Mouse (Mus musculus): Measurements from ENCODE around the gene Meis3. TPM values are rescaled to one million over a fixed set of nuclear protein-coding genes. Genes with fewer than 3 reads are reported as not detected.

Gene Meis3
- total RNA-seq, 4 experiments from 2014 or later, result 42.6 to 48.9 (median 46.4) TPM

DNA sequence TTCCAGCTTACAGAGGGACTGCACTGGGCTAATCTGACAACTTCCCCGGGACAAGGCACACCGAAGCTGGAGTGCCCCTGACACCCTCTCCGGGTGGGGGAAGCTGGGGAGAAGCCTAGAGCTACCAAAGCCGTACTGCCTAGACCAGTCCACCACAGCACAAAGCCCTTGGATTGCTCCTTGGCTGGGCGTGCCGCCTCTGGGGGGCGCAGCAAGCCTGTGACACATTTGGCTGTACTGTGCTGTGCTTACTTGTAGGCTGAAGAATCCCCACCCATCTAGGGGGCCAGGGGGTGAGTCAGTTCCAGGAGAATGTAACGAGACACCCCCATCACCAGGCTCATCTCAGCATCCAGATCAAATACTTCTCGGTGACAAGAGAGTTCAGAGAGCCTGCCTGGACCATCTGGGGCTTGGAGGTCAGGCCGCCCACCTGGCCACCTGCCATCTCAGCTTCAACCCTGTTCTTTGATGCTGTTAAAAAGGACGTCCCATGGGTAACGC, 36.0 kb downstream of the Meis3 start:
- no peak for DNase-seq (ENCODE audit: low spot score in 2 of 2)

DNA sequence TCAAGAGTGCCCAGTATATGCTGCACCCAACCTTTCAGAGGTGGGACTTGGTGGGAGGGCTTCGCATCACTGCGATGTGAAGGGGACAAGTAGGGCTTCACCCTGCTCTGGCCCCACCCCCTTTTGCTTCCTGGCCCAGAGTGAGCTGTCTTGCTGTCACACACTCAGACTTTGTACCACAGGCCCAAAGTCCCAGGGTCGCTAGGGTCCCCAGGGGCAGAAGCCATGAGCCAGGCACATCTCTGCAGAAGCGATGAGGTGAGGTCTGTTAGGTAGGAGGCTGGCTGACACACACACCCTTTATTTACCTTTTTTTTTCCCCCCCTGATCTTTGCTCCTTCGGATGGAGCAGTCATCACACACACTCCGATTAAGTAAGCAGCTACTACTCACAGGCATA, 38.3 kb downstream of the Meis3 start:
- no peak for DNase-seq (ENCODE audit: low spot score in 2 of 2)

DNA sequence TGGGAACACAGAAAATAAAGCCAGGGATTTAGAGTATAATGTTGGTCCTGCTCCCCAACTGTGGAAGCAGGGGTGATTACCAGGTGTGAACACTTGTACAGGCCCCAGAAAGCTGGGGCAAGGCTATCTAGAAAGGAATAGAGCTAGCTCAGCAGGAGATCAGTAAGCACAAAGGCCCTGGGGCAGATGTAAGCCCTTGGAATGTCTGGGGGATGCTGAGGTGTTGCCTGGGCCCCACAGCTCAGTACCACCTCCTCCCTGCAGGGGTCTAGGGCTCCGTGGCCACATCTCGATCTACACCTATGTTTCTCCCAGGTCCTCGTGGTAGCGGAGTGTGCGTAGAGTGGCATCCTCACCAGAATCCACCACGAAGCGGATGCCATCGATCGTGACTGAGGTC, 39.1 kb downstream of the Meis3 start:
- DNase-seq (ENCODE audit: low spot score in 2 of 2), result no peak

DNA sequence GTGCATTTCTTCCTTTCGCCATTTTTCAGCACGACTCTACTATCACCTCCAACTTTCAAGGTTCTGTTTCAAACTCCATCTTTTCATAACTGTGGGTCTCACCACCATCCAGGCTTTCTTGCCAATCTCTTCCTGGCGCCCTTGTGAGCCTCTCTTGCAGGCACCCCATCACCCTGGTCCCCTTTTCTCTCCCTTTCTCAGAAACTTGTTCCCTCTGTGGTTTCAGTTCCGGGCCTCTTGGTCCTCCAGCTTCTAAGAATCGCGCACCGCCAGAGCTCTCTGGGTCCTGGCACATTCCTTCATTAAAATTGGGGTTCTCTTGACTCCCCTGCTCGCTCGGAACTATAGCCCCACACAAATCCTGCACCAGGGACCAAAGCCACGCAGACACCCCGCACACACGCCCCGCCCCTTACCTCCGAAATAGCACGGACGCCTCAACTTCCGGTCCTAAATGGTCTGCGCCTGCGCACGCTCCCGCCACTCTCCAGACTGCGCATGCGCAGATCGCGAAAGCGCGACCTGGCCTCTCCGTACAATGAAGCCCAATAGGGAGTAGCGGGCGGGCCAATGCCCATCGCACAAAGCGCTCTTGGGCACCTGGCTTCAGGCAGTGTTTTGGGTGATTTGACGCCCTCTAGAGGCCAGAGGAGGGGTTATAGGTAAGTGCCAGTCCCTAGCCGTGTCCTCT, 46.8 kb downstream of the Meis3 start, which contains the start of gene Dhx34:
Gene Dhx34, minus strand, starts transcription at position 456 of the 691 bp plus-strand sequence.
- DNase-seq (ENCODE audit: low spot score in 2 of 2), result peak; percentile 93 to 95

DNA sequence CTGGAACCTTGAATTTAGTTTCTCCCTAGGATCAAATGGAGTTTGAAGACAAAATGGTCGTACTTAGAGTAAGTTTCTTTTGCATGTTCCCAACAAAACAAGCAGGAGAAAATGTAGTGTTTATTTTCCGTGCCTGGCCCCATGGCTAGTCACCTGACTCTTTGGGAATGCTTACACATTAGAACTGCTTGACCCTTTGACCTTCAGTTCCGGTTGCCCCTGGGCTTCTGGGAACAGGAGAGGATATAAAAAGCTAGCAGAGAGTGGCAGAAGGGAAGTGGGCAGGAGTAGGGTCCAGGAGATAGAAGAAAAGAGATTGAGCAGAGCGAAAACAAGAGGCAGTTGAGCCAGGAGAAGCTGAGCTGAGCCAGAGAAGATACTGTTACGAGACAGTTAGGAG, 55.0 kb downstream of the Meis3 start:
- no peak for DNase-seq (ENCODE audit: low spot score in 2 of 2)

Other genes starting within 250 kb of the Meis3 start
- gene Nop53, start 229.0 kb upstream of the Meis3 start, total RNA-seq (2022), result 100 to 1,000 TPM; 114 to 149 (median 128) TPM
- gene Ehd2, start 207.5 kb upstream of the Meis3 start, total RNA-seq (2022), result 1 to 10 TPM; 4.6 to 5.9 (median 5.2) TPM
- gene Bicra, start 127.2 kb upstream of the Meis3 start, total RNA-seq (2022), result 10 to 100 TPM; 10.2 to 15.0 (median 13.0) TPM
- gene Zfp541, start 113.3 kb upstream of the Meis3 start, total RNA-seq (2022), result under 1 TPM; 0.59 to 0.81 (median 0.68) TPM
- gene Napa, start 76.6 kb upstream of the Meis3 start, total RNA-seq (2022), result 100 to 1,000 TPM; 256 to 282 (median 272) TPM
- gene Kptn, start 55.2 kb upstream of the Meis3 start, total RNA-seq (2022), result 10 to 100 TPM; 41.8 to 46.6 (median 42.4) TPM
- gene Slc8a2, start 45.3 kb upstream of the Meis3 start, total RNA-seq (2022), result 100 to 1,000 TPM; 210 to 222 (median 213) TPM
- gene Dhx34, start 46.9 kb downstream of the Meis3 start, total RNA-seq (2022), result 10 to 100 TPM; 12.4 to 14.5 (median 13.4) TPM
- gene C5ar2, start 69.1 kb downstream of the Meis3 start, total RNA-seq (2022), result under 1 TPM; 0.30 to 0.67 (median 0.58) TPM
- gene C5ar1, start 84.5 kb downstream of the Meis3 start, total RNA-seq (2022), result 1 to 10 TPM in 2 of 4 experiments, under 1 TPM in 2; 0.46 to 3.4 (median 1.7) TPM
- gene Inafm1, start 98.5 kb downstream of the Meis3 start, total RNA-seq (2022), result 10 to 100 TPM; 34.6 to 36.9 (median 36.6) TPM
- gene Ccdc9, start 111.7 kb downstream of the Meis3 start, total RNA-seq (2022), result 100 to 1,000 TPM in 1 of 4 experiments, 10 to 100 TPM in 3; 80.6 to 105 (median 83.6) TPM
- 10 to 100 TPM in 3 of 4 experiments, 1 to 10 TPM in 1; 9.2 to 15.8 (median 12.0) TPM for gene Bbc3, start 133.3 kb downstream of the Meis3 start, total RNA-seq (2022)
- gene Sae1, start 212.7 kb downstream of the Meis3 start, total RNA-seq (2022), result 100 to 1,000 TPM in 3 of 4 experiments, 10 to 100 TPM in 1; 92.2 to 108 (median 105) TPM
- gene Zc3h4, start 225.8 kb downstream of the Meis3 start, total RNA-seq (2022), result 10 to 100 TPM; 48.3 to 56.6 (median 52.4) TPM

All from left cerebral cortex, adult 8-10 months (tissue).